Mouse (Mus musculus) right cerebral cortex, adult 18-20 months (tissue): Measurements from ENCODE around the gene Dpagt1.
"Not testable (repeated sequence)": the region's sequence is repeated elsewhere in the genome, so short reads cannot be mapped to it uniquely, and the experiment has no call there.

Source experiments
- DNase-seq: peaks from one replicate; pipeline ENCODE4 v3.0.0; 2022; ENCODE audit warnings: mixed read lengths

The Dpagt1 gene

DNA sequence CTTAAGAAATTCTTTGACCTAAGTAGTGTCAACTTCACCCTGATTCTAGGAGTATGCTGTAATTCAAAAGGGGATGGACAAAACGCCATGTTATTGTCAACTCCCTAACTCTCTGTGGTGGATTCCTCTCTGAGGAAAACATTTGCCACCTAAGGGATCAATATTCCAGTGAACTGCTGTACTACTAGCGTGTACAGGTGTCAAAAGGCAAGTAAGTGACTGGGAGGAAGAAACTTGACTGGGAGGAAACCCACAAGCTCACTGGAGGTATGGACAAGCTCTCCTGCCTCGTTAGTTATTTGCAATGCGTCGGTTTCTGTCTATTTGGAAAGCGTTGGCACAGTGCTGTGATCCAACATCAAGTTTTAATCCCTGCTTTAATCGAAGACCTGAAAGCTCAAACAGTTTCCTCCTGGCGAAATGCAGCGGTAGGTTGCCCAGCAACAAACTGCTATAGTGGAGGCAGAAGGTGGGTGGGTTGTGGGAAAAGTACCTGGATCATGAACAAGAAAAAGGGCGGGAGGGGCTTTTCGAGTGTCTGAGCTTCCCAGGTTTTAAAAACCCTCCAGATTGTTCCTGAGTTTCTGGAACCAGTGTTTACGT lies at the start of gene Dpagt1:
Dpagt1 (plus strand) TSS at position 252 of the 603 bp plus-strand sequence.
- no peak for DNase-seq

DNA sequence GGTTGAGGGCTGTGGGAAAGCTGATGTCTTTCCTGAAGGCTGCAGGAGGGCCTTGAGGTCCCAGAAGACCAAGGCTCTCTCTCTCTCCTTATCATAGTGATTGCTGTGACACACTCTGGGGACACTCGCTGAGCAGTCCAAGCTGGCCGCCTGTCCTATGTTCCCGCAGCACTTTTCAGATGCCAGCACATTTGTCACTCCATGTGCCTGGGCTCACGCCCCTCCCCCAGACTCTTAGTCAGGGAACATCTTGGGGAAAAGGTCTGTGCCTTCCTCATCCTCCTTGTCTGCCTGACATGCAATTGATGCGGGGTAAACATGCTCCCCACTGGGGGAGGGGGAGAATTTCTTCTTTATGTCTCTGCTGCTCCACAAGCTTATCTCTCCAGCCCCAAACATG lies 42.6 kb upstream of the Dpagt1 start:
- DNase-seq: no peak

DNA sequence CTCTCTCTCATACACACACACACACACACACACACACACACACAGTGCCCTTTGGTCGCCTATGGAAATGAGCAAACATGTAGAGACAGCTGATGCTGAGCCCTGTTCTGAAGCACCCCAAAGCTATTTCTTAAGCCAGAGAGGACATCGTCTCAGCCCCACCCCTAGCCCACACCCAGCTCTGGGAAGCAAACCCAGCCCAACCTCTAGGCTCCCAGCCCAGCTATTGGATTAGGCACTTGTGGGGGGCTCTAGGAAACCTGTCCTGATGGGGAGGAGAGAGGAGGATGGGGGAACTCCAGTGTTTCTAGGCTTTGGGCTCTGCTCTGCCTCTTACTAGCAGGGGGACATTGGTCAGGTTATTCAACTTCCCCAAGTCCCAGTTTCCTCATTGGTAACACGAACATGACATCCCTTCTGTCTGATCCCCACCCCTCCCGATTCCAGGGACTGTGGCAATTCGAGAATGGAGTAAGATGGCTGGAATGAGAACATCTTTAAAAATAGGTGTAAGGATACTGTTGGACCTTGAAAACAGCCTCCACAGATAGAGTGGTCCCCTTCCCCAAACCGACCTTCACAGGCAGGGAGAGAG lies 39.5 kb upstream of the Dpagt1 start:
- DNase-seq: no peak

DNA sequence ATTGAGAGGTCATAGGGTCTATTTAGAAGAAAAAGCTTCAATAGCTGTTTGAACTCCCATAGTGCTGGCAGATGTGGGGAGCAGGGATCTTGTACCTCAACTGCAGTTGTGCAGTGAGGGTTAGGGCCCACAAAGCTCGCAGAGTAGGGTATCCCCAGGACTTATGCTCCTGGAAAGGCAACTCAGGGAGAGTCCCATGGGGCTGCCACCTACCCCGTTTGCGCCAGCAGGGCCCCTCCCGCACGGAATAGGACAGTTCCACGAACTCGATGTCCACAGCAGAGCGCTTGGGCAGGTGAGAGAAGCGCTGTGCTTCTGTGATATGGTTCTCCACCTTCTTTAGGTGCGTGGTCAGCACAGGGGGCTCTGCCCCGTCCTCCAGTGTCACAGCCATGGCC lies 38.8 kb upstream of the Dpagt1 start:
- DNase-seq: no peak

DNA sequence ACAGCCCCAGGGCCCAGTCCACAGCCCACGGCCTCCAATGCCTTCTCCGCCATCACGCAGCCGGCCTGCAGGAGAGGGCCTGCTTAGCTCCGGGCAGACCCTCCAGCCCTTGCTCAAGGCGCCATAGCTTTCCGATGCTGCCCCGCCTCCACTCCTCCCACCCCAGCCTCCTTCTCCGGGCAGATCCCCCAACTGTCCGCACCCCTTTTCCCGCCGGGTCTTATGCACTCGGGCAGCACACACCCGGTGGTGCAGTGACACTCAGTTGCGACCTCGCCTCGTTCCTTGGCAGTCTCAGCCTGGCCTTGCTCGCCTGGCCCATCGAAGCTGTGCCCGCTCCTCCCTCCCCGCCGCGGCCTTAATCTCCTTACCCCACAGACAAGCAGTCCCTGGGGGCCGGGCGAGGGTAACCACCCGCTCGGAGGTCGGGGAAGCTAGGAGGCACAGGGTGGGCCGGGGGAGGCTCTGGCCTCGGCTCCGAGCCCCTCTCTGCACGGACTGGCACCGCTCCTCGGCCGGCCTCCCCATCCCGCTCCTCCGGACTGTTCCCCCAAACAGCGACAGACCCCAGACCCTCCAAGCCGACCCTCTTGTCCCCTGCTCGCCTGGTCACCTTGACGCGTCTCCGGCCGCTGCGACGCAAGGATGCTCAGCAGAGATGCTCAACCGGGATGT lies 38.3 kb upstream of the Dpagt1 start:
- DNase-seq: peak; percentile 26

DNA sequence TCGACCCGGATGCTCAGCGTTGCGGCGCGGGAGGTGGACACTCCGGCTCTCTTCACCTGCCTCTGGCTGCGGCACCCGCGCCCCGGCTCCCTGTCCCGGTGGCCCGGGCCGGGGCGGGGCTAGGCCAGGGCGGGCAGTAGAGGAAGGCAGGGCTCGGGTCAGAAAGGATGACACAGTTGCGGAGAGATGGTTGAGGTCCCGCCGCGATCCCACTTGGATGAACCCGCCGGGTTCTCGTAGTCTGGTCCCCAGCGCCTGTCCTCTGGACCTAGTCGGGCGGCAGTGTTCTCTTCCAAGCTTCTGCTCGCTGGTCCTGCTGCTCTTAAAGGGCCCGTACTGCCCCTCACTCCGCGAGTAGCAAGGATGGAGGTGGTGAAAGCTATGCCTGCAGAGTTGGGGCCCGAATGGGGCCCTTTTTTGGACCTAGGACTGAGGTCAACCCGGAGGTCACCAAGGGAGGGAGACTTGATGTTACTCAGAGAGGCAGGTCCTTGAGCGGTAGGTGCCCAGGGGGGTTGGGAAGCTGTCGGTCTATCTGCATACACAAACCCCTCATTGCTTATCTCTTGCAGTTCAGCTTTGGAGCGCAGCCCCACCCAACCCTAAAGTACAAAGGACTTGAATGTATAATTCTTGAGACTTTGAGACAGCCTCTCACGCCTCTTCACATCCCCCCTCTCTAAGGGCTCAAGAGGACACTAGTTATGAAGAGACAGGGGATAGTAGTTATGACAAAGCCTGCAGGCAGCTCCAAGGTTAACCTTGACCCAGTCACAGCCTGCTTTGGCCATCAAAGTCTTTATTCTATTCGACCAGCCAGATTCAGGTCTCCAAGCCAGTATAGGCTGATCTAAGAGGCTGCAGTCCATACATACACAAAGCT lies 37.5 kb upstream of the Dpagt1 start, which contains the start of gene Abcg4:
Abcg4 (minus strand) TSS at position 540 of the 883 bp plus-strand sequence.
- DNase-seq: peak; percentile 52

DNA sequence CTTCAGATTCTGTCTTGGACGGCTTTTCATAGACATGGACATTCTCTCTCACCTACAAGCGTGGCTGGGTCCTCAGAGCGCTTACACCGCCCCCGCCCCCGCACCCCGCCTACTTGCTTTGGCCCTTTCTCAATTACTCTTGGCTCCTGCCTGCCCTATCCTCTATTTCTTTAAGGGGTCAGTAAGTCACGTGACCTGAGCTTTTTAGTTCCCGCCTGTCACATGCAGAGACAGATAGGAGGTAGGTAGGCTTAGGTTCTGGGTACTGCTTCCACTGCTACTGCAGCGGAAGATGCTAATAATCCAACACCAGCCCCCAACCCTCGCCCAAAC lies 36.9 kb upstream of the Dpagt1 start:
- no peak for DNase-seq

DNA sequence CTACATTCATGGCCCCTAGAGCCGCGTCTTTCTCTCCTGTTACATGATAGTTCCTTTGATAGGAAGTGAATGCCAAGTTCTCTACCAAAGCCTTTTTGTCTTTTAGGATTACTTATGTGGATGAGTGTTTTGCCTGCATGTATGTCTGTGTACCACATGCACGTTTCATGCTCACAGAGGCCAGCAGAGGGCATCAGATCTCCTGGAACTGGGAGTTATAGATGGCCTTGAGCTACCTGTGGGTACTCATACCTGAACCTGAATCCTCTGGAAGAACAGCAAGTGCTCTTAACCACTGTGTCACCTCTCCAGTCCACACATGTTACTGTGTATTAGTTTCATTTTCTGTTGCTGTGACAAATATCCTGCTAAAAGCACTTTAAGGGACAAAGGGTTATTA lies 33.3 kb upstream of the Dpagt1 start:
- no peak for DNase-seq

DNA sequence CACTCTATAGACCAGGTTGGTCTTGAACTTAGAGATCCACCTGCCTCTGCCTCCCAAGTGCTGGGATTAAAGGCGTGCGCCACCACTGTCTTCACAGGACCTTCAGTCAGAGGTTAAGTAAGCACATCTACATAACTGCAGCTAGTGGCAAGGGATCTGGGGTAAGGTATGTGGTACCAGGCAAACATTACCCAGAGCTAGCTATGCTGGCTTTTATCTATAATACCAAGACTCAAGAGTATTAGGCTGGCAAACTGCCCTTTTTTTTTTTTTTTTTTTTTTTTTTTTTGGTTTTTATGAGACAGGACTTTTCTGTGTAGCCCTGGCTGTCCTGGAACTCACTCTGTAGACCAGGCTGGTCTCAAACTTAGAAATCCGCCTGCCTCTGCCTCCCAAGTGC lies 25.8 kb upstream of the Dpagt1 start:
- not testable (repeated sequence) for DNase-seq

DNA sequence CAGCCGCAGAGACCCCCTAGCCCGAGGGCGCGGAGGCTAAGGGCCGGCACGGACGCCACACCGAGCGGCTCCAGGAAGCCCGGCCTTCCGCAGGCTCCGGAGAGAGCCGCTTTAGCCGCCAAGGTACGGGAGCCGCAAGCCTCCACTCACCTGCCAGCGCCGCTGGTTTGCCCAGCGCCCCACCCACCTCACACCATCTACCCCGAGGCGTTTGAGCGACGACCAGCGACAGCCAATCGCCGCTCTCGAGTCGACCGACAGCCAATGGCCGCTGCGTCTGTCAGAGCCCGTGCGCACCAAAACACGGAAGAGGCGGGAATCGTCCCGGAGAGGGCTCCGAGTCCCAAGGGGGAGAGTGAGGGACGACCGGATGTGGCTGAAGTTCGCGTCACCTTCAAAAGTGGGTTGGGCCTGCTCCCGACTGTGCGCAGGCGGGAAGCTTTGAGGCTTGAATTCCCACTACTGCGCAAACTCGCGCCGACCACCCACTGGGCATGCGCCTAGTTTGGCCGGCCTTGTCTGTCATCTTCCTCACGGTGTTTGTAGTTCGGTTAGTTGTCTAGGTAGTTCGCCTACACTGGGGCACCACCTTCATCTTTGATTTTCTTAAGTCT lies 20.2 kb upstream of the Dpagt1 start, which contains the start of gene Hinfp:
Hinfp (minus strand) TSS at position 206 of the 614 bp plus-strand sequence.
- DNase-seq: peak; percentile 100

DNA sequence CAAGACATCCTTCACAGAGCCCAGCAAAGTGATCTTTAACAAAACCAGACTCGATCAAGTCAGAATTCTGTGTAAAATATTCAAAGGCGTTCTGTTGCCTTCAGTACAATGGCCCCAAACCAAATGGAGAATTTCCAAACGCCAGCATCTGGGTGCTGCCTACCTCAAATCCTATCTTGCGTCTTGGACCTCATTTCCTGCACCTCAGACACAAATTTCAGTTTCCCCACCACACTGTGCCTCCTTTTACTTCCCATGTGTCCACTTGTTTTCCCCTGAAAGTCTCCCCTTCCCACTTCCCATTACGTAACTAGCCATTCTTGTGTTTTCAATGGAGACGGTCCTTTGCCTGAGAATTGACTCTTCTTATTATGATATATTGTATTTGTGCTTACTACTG lies 19.3 kb upstream of the Dpagt1 start:
- DNase-seq: no peak

DNA sequence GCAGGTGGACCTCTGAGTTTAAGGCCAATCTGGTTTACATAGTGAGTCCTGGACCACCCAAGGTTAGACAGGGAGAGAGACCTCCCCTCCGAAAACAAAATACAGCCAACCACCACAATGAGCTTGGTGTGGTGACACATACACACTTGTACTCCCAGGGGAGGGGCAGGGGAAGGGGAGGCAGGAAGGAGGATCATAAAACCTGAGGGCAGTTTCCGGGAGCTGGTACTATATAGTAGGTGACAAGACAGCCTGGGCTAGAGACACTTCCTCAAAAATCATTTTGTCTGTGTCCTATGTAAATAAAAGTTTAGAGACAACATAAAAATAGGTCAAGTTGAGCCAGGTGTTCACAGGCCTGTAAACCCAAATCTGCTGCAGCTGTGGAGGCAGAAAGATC lies 18.6 kb upstream of the Dpagt1 start:
- no peak for DNase-seq

DNA sequence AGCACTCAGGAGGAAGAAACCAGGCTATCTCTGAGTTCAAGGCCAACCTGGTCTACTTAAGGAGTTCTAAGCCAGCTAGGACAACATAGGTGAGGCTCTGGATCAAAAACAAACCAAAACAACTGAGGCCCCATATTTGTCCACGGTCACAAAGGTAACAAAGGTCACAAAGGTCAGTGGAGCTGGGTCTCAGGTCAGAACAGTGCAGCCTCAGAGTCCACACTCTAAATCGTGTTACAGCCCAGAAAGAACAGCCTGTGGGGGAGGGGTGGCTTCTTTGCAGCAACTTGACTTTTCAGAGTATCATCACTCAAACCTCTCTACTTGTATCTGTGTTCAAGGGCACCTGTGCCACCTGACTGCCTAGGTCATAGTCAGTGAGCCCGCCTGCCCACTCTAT lies 16.1 kb upstream of the Dpagt1 start:
- DNase-seq: no peak

DNA sequence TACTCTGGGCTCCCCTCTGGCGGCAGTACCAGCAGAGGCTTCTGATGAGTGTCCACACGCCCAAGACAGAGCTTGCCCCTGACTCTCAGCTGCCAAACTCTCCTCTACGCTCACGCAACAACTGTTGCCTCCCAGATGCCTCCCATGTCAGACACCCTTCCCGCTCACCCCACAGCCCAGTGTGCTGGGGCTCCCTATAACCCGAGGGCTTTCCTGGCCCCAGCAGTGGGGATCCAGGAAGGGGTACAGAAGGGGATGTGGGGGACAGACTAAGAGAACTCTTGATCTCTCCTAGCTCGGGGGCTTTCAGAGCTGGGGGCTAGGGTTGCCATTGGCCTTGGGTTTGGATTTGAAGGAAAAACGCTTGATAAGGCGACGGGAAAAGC lies 15.1 kb upstream of the Dpagt1 start:
- DNase-seq: no peak

DNA sequence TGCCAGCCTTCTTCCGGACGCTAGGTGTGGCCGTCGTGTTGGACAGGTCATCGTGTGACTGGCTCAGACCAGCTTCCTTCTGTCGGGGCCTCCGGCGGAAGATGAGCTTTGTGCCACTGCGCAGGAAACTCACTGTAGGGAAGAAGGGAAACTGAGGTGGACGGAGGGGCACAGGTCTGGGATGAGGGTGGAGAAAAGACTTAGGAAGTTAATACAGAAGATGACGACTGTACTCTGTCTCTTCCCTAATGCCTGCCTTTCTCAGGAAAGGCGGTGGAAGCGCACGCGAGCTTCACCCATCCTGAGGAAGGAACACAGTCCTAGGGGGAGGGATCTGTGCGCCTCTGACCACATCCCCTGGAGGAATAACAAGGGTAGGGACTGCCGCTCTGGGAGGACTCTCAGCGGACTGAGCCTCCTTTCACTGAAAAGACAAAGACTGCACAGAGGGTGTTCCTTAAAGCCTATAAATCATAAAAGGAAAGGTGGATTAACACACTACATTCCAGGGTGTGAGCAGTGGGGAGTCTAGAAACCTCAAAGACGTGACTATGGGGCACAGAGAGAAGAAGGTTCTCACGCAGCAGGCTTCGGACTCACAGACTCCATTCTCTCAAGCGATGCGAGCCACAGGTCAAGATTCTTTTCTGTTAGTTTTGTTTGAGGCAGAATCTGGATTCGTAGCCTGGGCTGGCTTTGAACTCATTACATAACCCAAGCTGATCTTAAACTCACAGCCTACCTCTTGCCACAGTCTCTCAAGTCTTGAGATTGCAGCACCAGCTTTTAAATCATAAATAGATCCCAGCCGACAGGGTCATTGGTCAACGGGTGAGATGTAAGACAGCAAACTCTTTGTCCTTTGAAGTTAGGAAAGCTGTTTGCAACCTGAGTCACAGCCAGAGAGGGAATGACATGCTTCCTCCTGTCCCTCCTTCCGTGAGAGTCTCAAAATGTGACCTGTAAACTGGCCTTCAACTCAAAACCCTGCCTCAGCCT lies 14.4 kb upstream of the Dpagt1 start:
- DNase-seq: no peak

DNA sequence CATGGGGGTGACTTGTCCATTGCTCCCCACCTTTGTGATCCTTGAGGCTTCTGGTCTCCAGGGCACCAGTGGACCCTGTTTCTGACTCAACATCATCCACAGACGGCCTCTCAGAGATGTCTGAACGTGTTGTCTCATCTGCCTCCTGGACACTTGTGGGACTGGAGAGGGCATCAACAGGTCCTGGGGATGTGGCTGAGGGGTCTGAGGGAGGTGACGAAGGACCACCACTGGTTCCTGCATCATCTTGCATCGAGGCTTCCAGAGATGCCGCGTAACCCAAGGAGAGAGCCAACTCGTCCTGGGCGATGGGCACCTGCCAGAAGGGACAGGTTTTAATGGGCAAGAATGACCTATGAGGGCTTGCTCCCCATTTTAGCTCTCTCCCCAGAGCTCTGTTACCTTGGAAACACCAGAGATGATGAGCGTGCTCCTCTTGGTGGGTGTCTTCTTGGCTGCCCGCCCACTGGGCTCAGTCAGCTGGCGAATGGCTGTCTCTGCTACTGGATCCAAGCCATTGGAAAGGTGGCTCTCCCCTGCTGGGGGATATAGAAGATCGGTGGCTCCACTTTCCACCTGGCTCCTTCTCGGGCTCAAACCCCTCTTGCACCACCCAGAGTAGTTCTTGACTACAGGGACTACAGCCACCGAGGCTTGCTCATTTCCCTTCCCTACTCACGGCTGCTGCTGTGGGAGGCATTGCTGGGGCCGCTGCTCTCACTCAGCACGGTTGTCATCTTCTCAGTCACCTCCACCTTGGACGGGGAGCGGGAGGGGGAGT lies 12.2 kb upstream of the Dpagt1 start:
- peak; percentile 88 for DNase-seq

DNA sequence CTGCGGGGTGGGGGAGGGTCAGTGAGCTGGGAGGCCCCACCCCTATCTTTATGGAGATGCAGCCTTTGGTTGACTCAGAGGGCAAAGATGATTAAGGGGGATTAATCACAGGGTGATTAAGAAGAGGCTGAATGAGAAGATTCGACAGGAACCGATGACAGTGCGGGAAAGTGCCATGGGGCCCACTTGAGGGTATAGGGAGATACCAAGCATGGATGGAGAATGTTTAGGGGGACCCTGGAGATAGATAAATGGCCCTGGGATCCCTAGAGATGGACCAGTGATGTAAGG lies 11.6 kb upstream of the Dpagt1 start:
- no peak for DNase-seq

DNA sequence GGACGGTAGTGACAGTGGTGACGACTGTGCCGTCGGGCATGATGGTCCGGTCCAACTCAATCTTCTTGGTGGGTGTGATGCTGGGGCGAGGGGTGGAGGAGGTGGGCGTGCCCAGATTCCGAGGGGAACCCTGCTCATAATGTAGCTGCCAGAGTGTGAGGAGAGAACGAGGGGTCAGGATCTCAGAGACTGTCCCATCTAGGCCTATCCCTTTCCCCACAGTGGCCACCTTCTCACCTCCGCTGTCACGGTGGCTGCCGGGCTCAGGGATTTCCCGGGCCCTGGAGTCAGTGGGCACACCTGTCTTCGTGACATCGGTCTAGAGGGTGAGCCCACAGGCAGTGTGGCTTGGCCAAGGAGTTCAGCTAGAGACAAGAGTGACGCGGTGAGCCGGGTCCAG lies 10.9 kb upstream of the Dpagt1 start:
- no peak for DNase-seq

DNA sequence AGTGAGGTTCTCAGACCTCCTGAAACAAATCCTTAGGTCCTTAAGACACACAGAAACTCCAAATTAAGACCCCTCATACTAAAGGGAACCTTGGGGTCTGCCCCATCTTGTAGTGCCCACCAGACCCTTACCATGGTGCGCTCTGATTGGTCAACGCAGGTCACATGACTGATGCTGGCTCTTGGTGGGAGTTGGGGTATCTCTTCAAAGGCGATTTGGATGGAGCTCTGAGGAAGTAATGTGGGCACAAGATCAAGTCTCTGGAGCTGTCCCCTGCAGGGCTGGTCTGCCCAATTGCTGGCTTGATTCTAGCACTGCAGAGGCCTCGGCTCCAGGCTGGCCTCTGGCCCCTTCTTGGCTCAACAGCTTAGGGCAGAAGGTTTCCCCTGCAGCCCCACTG lies 8.4 kb upstream of the Dpagt1 start:
- no peak for DNase-seq

DNA sequence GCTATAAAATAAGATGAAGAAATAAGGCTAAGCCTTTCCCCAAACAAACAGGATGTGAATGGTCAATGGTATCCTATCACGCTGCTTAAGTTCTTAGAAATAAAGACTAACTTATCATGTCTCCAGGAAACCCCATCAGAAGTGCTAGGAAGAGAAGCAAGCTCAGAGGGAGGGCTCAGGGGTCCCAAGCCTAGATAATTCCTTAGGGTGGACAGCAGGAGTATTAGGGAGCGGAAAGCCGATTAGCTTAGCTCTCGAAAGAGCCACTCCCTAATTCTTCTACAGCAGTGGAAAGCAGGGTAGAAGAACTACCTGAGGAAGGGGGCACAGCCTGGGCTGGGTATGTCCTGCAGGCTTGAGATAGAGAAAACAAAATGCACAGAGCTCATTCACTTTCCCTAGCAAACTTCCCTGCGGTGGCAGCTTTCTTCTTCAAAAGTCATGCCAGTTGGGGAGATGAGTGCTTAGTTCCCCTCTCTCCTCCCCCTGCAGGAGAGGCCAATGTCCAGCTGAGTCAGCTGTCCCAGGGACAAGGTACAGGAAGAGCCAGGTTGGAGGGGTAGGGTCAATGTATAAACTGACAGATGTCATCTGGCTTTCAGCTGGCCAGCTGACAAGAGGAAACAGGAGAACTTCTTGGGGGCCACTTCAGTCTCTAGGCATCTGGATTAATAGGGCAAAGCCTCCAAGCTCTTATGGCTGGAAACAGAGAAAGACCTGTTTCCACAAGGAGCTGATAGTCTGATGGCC lies 7.6 kb upstream of the Dpagt1 start:
- no peak for DNase-seq

DNA sequence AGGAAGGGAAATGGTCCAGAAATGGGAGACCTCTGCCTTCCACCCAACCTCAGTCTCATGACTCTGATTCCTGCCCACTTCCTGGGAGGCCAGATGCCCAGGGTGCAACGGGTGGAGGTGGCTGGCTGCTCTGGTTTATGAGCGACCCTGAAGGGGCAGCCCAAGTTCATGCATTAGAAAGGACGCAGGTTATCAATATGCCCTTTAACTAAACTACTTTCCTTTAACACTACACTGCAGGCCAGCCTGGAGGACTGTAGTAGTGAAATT lies 7.1 kb upstream of the Dpagt1 start:
- no peak for DNase-seq
